Mouse (Mus musculus): Measurements from ENCODE around the gene Sema3b.

Gene Sema3b

GRCm38 (mm10) chr9:107608741-107609432 is at the start of gene Sema3b:
Gene Sema3b, minus strand, starts transcription at chr9:107609229.
- DNase-seq (ENCODE audit: low read depth, low spot score), result no peak

GRCm38 (mm10) chr9:107658096-107658495 is 49.1 kb upstream of the Sema3b start:
- DNase-seq (ENCODE audit: low read depth, low spot score), result no peak

- no peak for DNase-seq (ENCODE audit: low read depth, low spot score)
These were observed 48.1 kb upstream of the Sema3b start for GRCm38 (mm10) chr9:107657144-107657543.

GRCm38 (mm10) chr9:107654585-107654984 is 45.6 kb upstream of the Sema3b start:
- no peak for DNase-seq (ENCODE audit: low read depth, low spot score)

DNA sequence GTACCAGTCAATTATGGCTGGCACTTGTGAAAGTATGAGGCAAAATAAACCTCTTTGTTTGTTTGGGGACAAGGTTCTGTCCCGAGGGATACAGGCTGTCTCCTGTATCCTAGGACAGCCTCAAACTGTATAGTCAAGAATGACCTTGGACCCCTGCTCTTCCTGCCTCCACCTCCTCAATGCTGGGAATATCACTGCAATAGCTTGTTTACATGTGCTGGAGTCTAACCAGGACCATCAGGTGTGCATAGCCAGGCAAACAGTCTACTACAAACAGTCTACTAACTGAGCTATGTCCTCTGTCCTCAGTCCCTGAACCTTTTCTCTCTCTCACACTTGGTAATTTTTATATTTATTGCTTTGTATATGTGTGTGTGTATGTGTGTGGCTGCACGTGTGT is 44.4 kb upstream of the Sema3b start:
- DNase-seq (ENCODE audit: low read depth, low spot score), result no peak

- DNase-seq (ENCODE audit: low read depth, low spot score), result no peak
These were observed 41.9 kb upstream of the Sema3b start for GRCm38 (mm10) chr9:107650708-107651481.

DNA sequence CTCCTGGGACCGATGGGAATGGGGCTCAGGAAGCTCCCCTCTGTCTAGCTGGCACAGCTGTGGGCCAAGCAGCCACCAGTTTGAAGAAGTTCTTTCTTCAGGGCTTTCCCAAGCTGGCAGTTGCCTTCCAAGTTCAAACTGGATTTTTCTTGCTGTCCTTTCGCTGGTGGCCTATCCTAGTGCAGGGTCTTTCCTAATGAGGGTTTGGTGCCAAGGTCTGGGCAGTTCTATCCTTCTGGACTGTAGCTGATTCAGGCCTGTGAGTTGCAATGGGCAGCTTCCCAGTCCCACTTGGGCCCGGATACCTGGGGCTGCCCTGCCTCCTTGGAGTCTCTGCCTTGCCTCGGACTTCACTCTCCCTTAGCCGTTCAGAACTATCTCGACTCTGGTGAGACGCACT is 41.2 kb upstream of the Sema3b start:
- no peak for DNase-seq (ENCODE audit: low read depth, low spot score)

DNA sequence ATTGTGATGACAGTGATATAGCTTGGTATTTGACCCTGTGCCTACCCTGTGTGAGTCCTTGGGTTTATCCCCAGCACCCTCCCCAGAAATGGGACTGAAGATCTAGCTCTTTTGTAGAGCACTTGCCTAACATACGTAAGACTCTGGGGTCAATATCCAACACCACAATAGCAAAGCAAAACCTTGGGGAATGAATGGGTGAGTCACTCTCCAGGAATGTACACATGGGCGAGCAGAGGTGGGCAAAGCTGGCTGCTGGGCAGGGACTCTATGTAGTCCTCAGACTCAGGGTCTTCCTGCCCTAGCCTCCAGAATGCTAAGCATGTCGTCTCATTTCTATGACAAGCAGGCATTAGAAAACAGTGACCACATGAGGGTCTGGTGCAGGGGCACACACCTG is 39.7 kb upstream of the Sema3b start:
- no peak for DNase-seq (ENCODE audit: low read depth, low spot score)

GRCm38 (mm10) chr9:107646975-107647374 is 37.9 kb upstream of the Sema3b start:
- no peak for DNase-seq (ENCODE audit: low read depth, low spot score)

DNA sequence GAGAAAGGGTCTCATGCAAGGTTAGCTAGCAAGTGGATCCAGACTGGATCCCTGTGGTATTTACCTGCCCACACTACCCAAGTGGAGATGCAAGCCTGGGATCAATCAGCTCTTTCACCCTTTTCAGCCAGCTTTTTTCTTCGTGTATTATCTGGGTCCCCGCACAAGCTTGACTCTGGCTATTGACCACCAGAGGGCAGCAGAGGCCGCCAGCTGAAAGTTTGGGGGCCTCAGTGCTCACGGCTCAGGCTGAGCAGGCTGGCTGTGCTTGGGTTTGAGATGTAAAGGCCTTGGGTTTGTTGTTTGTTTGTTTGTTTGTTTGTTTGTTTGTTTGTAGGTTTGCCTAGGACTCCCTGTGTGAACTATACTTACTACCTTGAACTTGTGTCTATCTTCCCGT is 36.5 kb upstream of the Sema3b start:
- DNase-seq (ENCODE audit: low read depth, low spot score), result peak; percentile 84

DNA sequence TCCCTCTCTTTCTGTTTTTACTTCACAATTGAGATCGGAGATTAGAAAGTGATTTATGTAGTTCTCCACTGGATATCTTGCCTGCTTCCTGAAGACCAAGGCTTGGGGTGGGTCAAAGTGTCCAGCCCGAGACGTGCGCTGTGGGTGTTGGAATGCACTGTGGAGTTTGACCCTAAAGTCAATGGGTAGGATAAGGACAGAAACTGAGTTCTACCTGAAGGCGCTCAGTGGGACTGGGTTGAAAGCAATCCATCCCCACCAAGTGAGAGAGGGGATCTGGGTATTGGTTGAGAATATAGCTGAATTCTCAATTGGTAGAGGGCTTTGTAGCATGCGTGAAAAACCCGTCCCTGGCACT is 36.1 kb upstream of the Sema3b start:
- no peak for DNase-seq (ENCODE audit: low read depth, low spot score)

DNA sequence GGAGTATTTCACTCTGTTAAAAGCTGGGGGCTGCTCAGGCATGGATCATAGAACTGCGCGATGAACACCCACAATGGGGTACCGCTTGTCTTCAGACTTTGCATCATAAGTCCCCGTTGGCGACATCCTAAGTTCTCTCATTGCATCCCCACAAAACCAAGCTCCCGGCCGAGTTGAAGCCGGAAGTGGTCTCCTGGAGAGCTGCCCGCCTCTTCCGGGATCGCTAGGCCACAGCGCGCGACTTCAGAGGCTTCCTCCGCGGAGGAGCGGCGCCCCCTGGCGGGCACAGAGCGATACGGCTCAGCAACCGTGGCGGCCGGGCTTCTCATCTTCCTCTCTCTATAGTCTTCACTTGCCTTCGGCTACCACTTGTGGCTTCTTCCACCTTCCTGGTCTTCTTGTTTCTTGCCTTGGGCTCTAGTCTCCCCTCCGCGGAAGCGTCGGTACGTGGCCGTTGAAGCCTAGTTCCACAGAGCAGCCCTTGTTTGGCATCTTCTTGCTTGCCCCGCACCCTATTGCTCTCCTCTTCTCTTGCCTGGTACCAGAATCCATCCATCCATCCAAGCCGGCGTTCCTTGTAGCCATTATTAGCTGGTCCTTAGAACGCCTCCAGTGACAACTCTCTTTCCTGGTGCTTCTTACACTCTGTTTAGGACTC is 35.6 kb upstream of the Sema3b start:
- peak; percentile 81 for DNase-seq (ENCODE audit: low read depth, low spot score)

DNA sequence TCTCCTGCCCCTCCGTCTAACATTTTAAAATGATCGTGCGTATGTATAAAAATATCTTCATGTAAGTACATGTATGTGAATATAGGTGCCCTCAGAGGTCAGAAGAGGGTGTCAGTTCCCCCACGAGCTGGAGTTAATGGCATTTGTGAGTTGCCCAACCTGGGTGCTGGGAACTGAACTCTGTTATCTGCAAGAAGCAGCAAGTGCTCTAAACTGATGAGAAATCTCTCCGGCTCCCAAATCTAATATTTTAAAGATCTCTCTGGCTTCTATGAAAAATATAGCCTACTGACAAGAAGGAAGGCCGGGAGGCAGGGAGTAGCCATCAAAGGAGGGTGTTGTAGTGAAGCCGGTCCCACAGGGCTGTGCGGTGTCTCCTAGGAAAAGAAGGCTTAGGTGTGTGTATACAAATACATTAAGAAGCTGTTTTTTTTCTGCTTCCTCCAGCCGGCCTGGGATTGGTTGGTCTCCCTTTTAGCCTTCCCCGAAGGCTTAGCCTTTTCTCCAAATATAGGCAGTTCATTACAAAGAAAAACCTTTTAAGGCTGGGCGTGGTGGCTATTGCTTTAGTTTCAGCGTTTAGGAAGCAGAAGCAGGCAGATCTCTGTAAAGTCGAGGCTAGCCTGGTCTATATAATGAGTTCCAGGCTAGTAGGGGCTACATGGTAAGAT is 34.6 kb upstream of the Sema3b start:
- no peak for DNase-seq (ENCODE audit: low read depth, low spot score)

DNA sequence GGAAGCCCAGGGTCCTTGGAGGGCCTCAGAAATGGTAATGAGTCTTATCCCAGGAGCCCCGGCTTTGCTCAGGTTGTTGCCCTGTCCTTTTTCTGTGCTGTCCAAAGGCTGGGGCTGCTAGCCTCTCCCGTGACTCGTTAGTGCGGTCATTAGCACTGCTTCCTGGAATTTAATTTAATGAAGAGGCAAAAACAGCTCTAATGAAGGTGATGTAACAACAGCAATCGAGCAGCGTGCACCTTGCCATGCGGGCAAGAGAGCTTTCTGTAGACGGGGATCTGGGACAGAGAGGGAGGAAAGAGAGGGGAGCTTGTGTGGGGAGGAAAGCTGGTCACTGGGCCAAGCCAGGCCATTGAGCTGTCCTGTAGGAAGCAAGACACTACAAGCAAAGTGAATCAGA is 32.6 kb upstream of the Sema3b start:
- DNase-seq (ENCODE audit: low read depth, low spot score), result no peak

DNA sequence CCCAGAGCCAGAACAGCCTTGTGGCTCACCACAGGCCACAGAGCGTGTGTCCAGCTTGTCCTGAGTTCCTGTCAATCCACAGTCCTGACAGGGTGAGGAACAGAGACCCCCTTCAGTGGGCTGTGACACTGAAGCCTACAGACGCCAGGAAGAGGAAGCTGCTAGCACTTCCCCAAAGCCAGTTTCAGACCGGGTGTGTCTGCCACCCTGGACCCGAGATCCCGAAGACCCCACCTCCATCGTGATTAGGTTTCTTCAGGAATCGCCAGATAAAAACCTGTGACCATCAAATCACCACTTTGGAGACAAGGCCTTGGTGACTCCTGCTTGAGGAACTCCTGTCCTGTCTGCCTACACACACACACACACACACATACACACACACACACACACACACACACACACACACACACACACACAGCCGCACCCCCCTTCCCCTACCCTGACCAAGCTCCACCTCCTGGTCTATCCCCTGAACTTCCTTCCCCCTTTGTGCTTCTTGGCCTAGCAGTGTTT is 31.3 kb upstream of the Sema3b start:
- DNase-seq (ENCODE audit: low read depth, low spot score), result no peak

DNA sequence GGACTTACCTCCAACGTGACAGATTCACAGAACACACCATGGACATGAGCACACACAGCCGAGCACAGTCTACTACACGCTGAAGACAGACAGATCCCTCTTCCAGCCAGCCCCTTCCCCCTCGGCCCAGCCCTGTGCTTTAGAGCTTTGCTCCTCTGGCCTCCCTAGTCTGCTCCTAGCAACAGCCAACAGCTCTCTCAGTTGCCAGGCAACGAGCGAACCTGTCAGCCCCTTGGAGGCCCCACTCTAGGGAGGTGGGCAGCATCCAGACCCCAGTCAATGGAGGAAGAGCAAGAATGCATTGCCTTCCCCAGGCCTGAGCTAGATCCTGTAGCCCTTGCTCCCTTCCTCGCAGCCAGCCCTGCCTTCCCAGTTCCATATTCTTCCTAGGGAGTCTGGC is 28.0 kb upstream of the Sema3b start:
- DNase-seq (ENCODE audit: low read depth, low spot score), result no peak

GRCm38 (mm10) chr9:107635279-107636028 is 26.4 kb upstream of the Sema3b start, which contains the start of gene Gnai2:
Gene Gnai2, minus strand, starts transcription at chr9:107635367.
- peak; percentile 69 for DNase-seq (ENCODE audit: low read depth, low spot score)

DNA sequence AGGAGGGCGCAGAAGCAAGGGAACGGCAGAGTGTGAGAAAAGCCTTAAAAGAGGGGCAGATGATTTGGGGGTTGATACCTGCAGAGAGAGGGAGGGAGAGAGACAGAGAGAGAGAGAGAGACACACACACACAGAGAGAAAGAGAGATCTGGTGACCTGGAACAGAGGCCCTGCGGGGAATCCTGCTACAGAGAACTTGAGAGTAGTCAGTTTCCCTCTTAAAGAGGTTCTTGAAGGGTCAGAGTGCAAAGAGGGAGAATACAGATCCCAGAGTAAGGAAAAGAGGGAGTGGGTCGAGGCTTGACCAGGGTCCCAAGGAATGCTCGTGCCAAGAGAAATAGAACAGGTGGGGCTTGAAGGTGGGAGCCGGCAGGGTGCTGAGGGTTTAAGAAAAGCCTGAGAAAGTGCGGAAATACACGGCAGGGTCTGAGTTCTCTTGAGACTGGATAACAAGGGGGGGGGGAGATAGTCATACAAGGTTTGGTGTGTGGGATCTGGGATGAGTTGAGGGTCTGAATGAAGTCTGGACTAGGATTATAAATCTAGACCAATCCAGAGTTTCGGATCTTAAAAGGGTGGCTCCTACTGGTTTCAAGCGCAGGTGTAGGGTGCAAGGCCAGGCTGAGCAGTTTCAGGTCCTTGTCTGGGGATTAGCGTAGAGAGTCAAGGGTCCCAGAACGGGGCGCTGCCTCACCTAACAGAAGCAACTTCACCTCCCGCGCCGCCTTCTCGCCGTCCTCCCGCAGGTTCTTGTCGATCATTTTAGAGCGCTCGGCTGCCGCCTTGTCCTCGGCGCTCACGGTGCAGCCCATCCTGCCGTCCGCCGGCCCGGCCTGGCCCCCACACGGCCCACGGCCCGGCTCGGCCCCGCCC is 25.6 kb upstream of the Sema3b start:
- DNase-seq (ENCODE audit: low read depth, low spot score), result no peak

- DNase-seq (ENCODE audit: low read depth, low spot score), result no peak
These were observed 24.8 kb upstream of the Sema3b start for GRCm38 (mm10) chr9:107633661-107634405.

Data from retina, postnatal 7 days (tissue).